Mouse (Mus musculus): ENCODE results near the gene Odf2l.

DNA sequence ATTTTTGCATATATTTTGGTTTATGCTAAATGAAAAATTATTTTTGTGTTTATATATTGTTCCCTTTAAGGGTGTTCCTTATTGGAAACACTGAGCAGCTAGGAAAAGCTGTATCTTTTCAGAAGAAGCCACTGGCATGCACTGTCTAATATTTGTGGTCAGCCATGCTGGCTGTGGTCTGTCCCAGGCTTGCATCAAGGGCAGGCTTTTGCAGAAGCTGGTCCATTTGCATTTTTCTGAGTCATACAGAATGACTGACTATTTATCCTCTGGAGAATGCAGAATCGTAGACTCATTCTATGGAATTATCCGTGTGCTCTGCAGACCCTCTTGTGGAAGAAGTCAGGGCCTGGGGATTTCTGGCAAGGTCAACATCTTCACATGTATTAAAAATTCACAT lies 79.7 kb downstream of the Odf2l start:
- no peak for TF ChIP-seq CTCF (IDR thresholded peaks at IDR 0.05; ENCODE audit: insufficient read depth, low read depth, low read length)
- TF ChIP-seq POLR2A (IDR thresholded peaks at IDR 0.05; ENCODE audit: insufficient read depth, low read depth, low read length) = no peak
